Mouse (Mus musculus) hindbrain, embryonic 16.5 days (tissue): ENCODE results near the gene Gm20458. TPM values are rescaled to one million over a fixed set of nuclear protein-coding genes. Genes with fewer than 3 reads are reported as not detected.

Experiments used
- ATAC-seq: fragments of 200-750 bp; cut with Nextera tagmentation; 2 replicates; pipeline ENCODE4 v1.8.0; 2017; ENCODE audit warnings: moderate TSS enrichment, moderate library complexity
- H3K27ac ChIP-seq: fragments of 300-500 bp; sonication (generic); 2 replicates; pipeline ENCODE4 v1.5.1; 2014; ENCODE audit warnings: low read depth, mild to moderate bottlenecking, control low read depth, low read length, moderate library complexity
- H3K27me3 ChIP-seq: fragments of 300-500 bp; sonication (generic); replicated peaks from 2 replicates; pipeline ENCODE4 v1.6.1; 2014; ENCODE audit warnings: low read length; ENCODE audit not compliant: control insufficient read depth, insufficient read depth
- H3K36me3 ChIP-seq: fragments of 300-500 bp; sonication (generic); 2 replicates; pipeline ENCODE4 v1.6.1; 2014; ENCODE audit warnings: mild to moderate bottlenecking, low read length, moderate library complexity, mixed read lengths; ENCODE audit not compliant: control insufficient read depth, insufficient read depth
- H3K4me1 ChIP-seq: fragments of 300-500 bp; sonication (generic); 2 replicates; pipeline ENCODE4 v1.6.1; 2014; ENCODE audit warnings: low read depth, low read length; ENCODE audit not compliant: control insufficient read depth, insufficient read depth
- H3K4me2 ChIP-seq: fragments of 300-500 bp; sonication (generic); 2 replicates; pipeline ENCODE4 v1.6.1; 2014; ENCODE audit warnings: mild to moderate bottlenecking, low read length, control low read depth, moderate library complexity
- H3K4me3 ChIP-seq: fragments of 300-500 bp; sonication (generic); 2 replicates; pipeline ENCODE4 v1.5.1; 2014; ENCODE audit warnings: mild to moderate bottlenecking, low read length, control low read depth, moderate library complexity
- H3K9ac ChIP-seq: fragments of 300-500 bp; sonication (generic); 2 replicates; pipeline ENCODE4 v1.6.1; 2014; ENCODE audit warnings: low read depth, mild to moderate bottlenecking, control low read depth, low read length, moderate library complexity
- H3K9me3 ChIP-seq: fragments of 300-500 bp; sonication (generic); 2 replicates; pipeline ENCODE4 v1.6.1; 2014; ENCODE audit warnings: mild to moderate bottlenecking, low read length, moderate library complexity; ENCODE audit not compliant: control insufficient read depth
- WGBS: fragments of 180-500 bp; shearing (Covaris S2); extraction: QIAGEN DNeasy Blood & Tissue Kit; methylation state at CpG from one replicate; pipeline ENCODE4 v1.1.7; 2014; 5-methylcytosine and 5-hydroxymethylcytosine counted together
- polyA plus RNA-seq: library from polyadenylated mRNA; unstranded; fragments of >200 nt; fragmentation: Nextera tagmentation; extraction: Ambion mirVana; gene quantifications from 2 replicates; pipeline ENCODE4 v1.2.1, GENCODE M21; 2015

The Gm20458 gene
- polyA plus RNA-seq, 1 experiment from 2014 or later = 12.3 TPM

GRCm38 (mm10) chr2:164528557-164528956 is 67.8 kb downstream of the Gm20458 start:
- Histone ChIP-seq H3K36me3 (no peaks in the 10 kb centered on the region), H3K27ac (no peak overlapping the region), H3K4me3 (no peak overlapping the region), H3K4me2 (no peak overlapping the region), H3K27me3 (no peaks in the 10 kb centered on the region), H3K9me3 (no peaks in the 10 kb centered on the region; the same call in 1 of the 2 replicates), H3K9ac (no peak overlapping the region), H3K4me1 (no peaks in the 10 kb centered on the region)
- no peak for ATAC-seq
- WGBS = 77% methylated on average over 5 of the region's 5 CpGs

GRCm38 (mm10) chr2:164531169-164531568 is 70.4 kb downstream of the Gm20458 start:
- Histone ChIP-seq H3K4me1 (no peaks in the 10 kb centered on the region), H3K27me3 (no peaks in the 10 kb centered on the region), H3K9ac (no peak overlapping the region), H3K4me2 (no peak overlapping the region), H3K9me3 (no peaks in the 10 kb centered on the region; the same call in 1 of the 2 replicates), H3K27ac (no peak overlapping the region), H3K36me3 (no peaks in the 10 kb centered on the region), H3K4me3 (no peak overlapping the region)
- 7% methylated on average over 3 of the region's 3 CpGs for WGBS
- ATAC-seq = no peak

DNA sequence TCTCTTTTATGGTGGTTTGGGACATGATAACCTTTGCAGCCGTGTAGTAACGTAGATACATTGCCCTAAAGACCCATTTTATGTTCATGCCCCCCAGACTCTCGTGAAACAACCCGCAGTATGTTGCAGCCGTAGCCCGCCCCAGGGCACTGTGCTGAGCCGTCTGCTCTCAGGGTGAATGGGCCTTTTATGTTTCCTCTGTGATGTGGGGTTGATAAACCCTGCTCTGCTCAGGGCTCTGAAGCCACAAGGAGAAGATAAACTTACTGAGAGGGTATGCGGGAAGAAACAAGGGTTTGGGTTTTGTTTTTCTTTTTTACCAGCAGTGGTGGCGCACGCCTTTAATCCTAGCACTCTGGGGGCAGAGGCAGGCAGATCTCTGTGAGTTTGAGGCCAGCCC is 73.5 kb downstream of the Gm20458 start:
- no peak overlapping the region for H3K9ac ChIP-seq
- no peaks in the 10 kb centered on the region for H3K9me3 ChIP-seq
- WGBS = 76% methylated on average over 10 of the region's 10 CpGs
- ATAC-seq = no peak
- no peaks in the 10 kb centered on the region for H3K4me1 ChIP-seq
- H3K27ac ChIP-seq = no peak overlapping the region
- H3K4me3 ChIP-seq = no peak overlapping the region
- no peaks in the 10 kb centered on the region for H3K27me3 ChIP-seq
- H3K36me3 ChIP-seq = no peaks in the 10 kb centered on the region
- H3K4me2 ChIP-seq = no peak overlapping the region

- no peaks in the 10 kb centered on the region for H3K4me1 ChIP-seq
- no peaks in the 10 kb centered on the region for H3K36me3 ChIP-seq
- H3K4me3 ChIP-seq = no peak overlapping the region
- 79% methylated on average over 4 of the region's 4 CpGs for WGBS
- no peak overlapping the region for H3K27ac ChIP-seq
- H3K9me3 ChIP-seq = no peaks in the 10 kb centered on the region
- H3K9ac ChIP-seq = no peak overlapping the region
- no peaks in the 10 kb centered on the region for H3K27me3 ChIP-seq
- H3K4me2 ChIP-seq = no peak overlapping the region
- ATAC-seq = no peak
Observed at GRCm38 (mm10) chr2:164537003-164537402, 76.2 kb downstream of the Gm20458 start.

Other genes starting within 250 kb of the Gm20458 start
- gene Wfdc15b, start 239.3 kb upstream of the Gm20458 start, polyA plus RNA-seq = not detected in 2 replicates
- gene Svs2, start 222.5 kb upstream of the Gm20458 start, polyA plus RNA-seq = not detected in 2 replicates
- not detected in 2 replicates for gene Svs3b, start 204.3 kb upstream of the Gm20458 start, polyA plus RNA-seq
- not detected in 2 replicates for gene Svs4, start 182.5 kb upstream of the Gm20458 start, polyA plus RNA-seq
- gene Svs3a, start 171.7 kb upstream of the Gm20458 start, polyA plus RNA-seq = not detected in 2 replicates
- gene Svs6, start 144.2 kb upstream of the Gm20458 start, polyA plus RNA-seq = not detected in 2 replicates
- gene Svs5, start 128.2 kb upstream of the Gm20458 start, polyA plus RNA-seq = not detected in 2 replicates
- gene Slpi, start 71.9 kb upstream of the Gm20458 start, polyA plus RNA-seq = 0.66 and 0.75 TPM in 2 replicates
- gene Rbpjl, start 57.8 kb upstream of the Gm20458 start, polyA plus RNA-seq = 0.06 and 0.15 TPM in 2 replicates
- 3.8 TPM in 2 replicates for gene Matn4, start 55.8 kb upstream of the Gm20458 start, polyA plus RNA-seq
- 13.0 and 15.3 TPM in 2 replicates for gene Sdc4, start 17.1 kb upstream of the Gm20458 start, polyA plus RNA-seq
- 89.7 and 95.6 TPM in 2 replicates for gene Sys1, start 4.0 kb upstream of the Gm20458 start, polyA plus RNA-seq
- not detected in 2 replicates for gene Trp53tg5, start 12.8 kb downstream of the Gm20458 start, polyA plus RNA-seq
- gene Dbndd2, start 25.1 kb downstream of the Gm20458 start, polyA plus RNA-seq = 23.8 and 27.3 TPM in 2 replicates
- gene Pigt, start 36.6 kb downstream of the Gm20458 start, polyA plus RNA-seq = 97.7 and 101 TPM in 2 replicates
- gene Wfdc2, start 101.4 kb downstream of the Gm20458 start, polyA plus RNA-seq = 2.9 TPM in 2 replicates
- not detected in 2 replicates for gene Spint3, start 112.5 kb downstream of the Gm20458 start, polyA plus RNA-seq
- gene Wfdc6a, start 124.5 kb downstream of the Gm20458 start, polyA plus RNA-seq = 0.20 TPM in 2 replicates
- gene Eppin, start 132.6 kb downstream of the Gm20458 start, polyA plus RNA-seq = not detected in 2 replicates
- gene Wfdc6b, start 152.6 kb downstream of the Gm20458 start, polyA plus RNA-seq = not detected in 2 replicates
- gene Wfdc8, start 152.7 kb downstream of the Gm20458 start, polyA plus RNA-seq = not detected in 2 replicates
- gene Wfdc16, start 177.8 kb downstream of the Gm20458 start, polyA plus RNA-seq = not detected in 2 replicates
- gene Wfdc10, start 195.1 kb downstream of the Gm20458 start, polyA plus RNA-seq = not detected in 2 replicates
- not detected in 2 replicates for gene Wfdc9, start 195.6 kb downstream of the Gm20458 start, polyA plus RNA-seq
- gene Wfdc11, start 213.1 kb downstream of the Gm20458 start, polyA plus RNA-seq = not detected in 2 replicates
- 0.15 TPM in 1 of 2 replicates, not detected in the other for gene Wfdc13, start 224.1 kb downstream of the Gm20458 start, polyA plus RNA-seq
- gene Spint4, start 237.5 kb downstream of the Gm20458 start, polyA plus RNA-seq = not detected in 2 replicates